Mouse (Mus musculus) kidney, adult 11 months (tissue): ENCODE data around the gene Dvl3.
"Not testable (repeated sequence)": the region's sequence is repeated elsewhere in the genome, so short reads cannot be mapped to it uniquely, and the experiment has no call there.

ENCODE experiments used
- DNase-seq: peaks from one replicate; pipeline ENCODE4 v3.0.0; 2022

Gene Dvl3

GRCm38 (mm10) chr16:20516726-20517201, at the start of gene Dvl3:
TSS of gene Dvl3 (plus strand) at chr16:20516982.
- peak; percentile 92 for DNase-seq

- no peak for DNase-seq
These were observed 45.8 kb upstream of the Dvl3 start for GRCm38 (mm10) chr16:20470981-20471380.

GRCm38 (mm10) chr16:20471686-20472085, 45.1 kb upstream of the Dvl3 start:
- DNase-seq, result peak; percentile 42

- no peak for DNase-seq
These were observed 43.0 kb upstream of the Dvl3 start for GRCm38 (mm10) chr16:20473748-20474147.

GRCm38 (mm10) chr16:20474211-20474610, 42.6 kb upstream of the Dvl3 start:
- DNase-seq, result no peak

GRCm38 (mm10) chr16:20474786-20475185, 42.0 kb upstream of the Dvl3 start:
- DNase-seq, result no peak

- no peak for DNase-seq
These were observed 41.4 kb upstream of the Dvl3 start for GRCm38 (mm10) chr16:20475335-20475734.

- DNase-seq, result peak; percentile 27
These were observed 39.9 kb upstream of the Dvl3 start for GRCm38 (mm10) chr16:20476857-20477256.

GRCm38 (mm10) chr16:20477270-20477669, 39.5 kb upstream of the Dvl3 start:
- no peak for DNase-seq

- peak; percentile 75 for DNase-seq
These were observed 38.3 kb upstream of the Dvl3 start for GRCm38 (mm10) chr16:20478504-20478903.

- DNase-seq, result not testable (repeated sequence)
These were observed 37.6 kb upstream of the Dvl3 start for GRCm38 (mm10) chr16:20479026-20479760.

- DNase-seq, result peak; percentile 28
These were observed 36.7 kb upstream of the Dvl3 start for GRCm38 (mm10) chr16:20480115-20480514.

- no peak for DNase-seq
These were observed 35.0 kb upstream of the Dvl3 start for GRCm38 (mm10) chr16:20481746-20482145.

GRCm38 (mm10) chr16:20483716-20484115, 33.1 kb upstream of the Dvl3 start:
- DNase-seq, result not testable (repeated sequence)

- DNase-seq, result no peak
These were observed 31.7 kb upstream of the Dvl3 start for GRCm38 (mm10) chr16:20485061-20485460.

GRCm38 (mm10) chr16:20486048-20486447, 30.7 kb upstream of the Dvl3 start:
- DNase-seq, result peak; percentile 72

- no peak for DNase-seq
These were observed 28.6 kb upstream of the Dvl3 start for GRCm38 (mm10) chr16:20488151-20488550.

- not testable (repeated sequence) for DNase-seq
These were observed 28.0 kb upstream of the Dvl3 start for GRCm38 (mm10) chr16:20488751-20489150.

GRCm38 (mm10) chr16:20489233-20489632, 27.5 kb upstream of the Dvl3 start:
- no peak for DNase-seq

- DNase-seq, result no peak
These were observed 26.2 kb upstream of the Dvl3 start for GRCm38 (mm10) chr16:20490581-20490980.

- no peak for DNase-seq
These were observed 25.5 kb upstream of the Dvl3 start for GRCm38 (mm10) chr16:20491301-20491700.

- no peak for DNase-seq
These were observed 23.3 kb upstream of the Dvl3 start for GRCm38 (mm10) chr16:20493452-20493851.

GRCm38 (mm10) chr16:20496671-20497600, 19.8 kb upstream of the Dvl3 start:
- peak; percentile 59 for DNase-seq
